Mouse (Mus musculus) v-Abl transformed pro-B cells (cell line): ENCODE measurements around the gene A2ml1.

ENCODE experiments used
- in situ Hi-C, 2 experiments: fragments of 400-800 bp; cut with MboI; formaldehyde crosslinking; loops; one replicate each; pipeline ENCODE4 v1.15.1; 2025; ENCODE audit not compliant: unreplicated experiment in 2 of 2

The A2ml1 gene

GRCm38 (mm10) chr6:128490141-128490540, 91.3 kb downstream of the A2ml1 start:
- in situ Hi-C loops: no loop called here
